Comparison of ENCODE assay signal across 32 mouse cellular contexts in genomic region chr4:45305536-45305935, GRCm38 (mm10).
"Had no signal": no experiment of that assay in that cellular context is flagged by ENCODE, and none has a peak within 500 bp of the region (broad histone marks: within the 10 kb centered on the region; RNA-seq: fewer than 3 reads in every experiment).

No protein-coding gene starts in this region.

- H3K4me2 ChIP-seq: limb, embryonic 12.5 days; limb, embryonic 13.5 days; limb, embryonic 15.5 days; liver, embryonic 11.5 days; liver, embryonic 12.5 days; liver, embryonic 13.5 days; liver, embryonic 15.5 days; lung, embryonic 14.5 days; lung, embryonic 15.5 days; midbrain, embryonic 11.5 days; midbrain, embryonic 12.5 days; midbrain, embryonic 13.5 days; midbrain, embryonic 15.5 days; neural tube, embryonic 12.5 days had no signal

- DNase-seq: left cerebral cortex, postnatal 4 days; liver; liver, embryonic 13.5 days; liver, postnatal 0 days; lung, adult 18-20 months; lung, adult 2 months; lung, embryonic 14.5 days; lung, postnatal 10 days; lung, postnatal 14 days; lung, postnatal 36 days; lung, postnatal 4 days; midbrain, embryonic 14.5 days had no signal

- H3K4me1 ChIP-seq: limb, embryonic 10.5 days; limb, embryonic 12.5 days; limb, embryonic 13.5 days; limb, embryonic 15.5 days; liver, embryonic 12.5 days; liver, embryonic 13.5 days; liver, embryonic 15.5 days; lung, embryonic 15.5 days; midbrain, embryonic 10.5 days; midbrain, embryonic 12.5 days; midbrain, embryonic 13.5 days; midbrain, embryonic 15.5 days; neural tube, embryonic 12.5 days had no signal

- H3K4me3 ChIP-seq: limb, embryonic 10.5 days; limb, embryonic 12.5 days; limb, embryonic 13.5 days; limb, embryonic 15.5 days; liver, embryonic 12.5 days; liver, embryonic 13.5 days; liver, embryonic 15.5 days; lung, embryonic 15.5 days; megakaryocyte, embryonic 14.5 days; midbrain, embryonic 10.5 days; midbrain, embryonic 12.5 days; midbrain, embryonic 13.5 days; midbrain, embryonic 15.5 days; myocyte; neural tube, embryonic 12.5 days had no signal

- H3K9ac ChIP-seq: limb, embryonic 12.5 days; limb, embryonic 13.5 days; limb, embryonic 15.5 days; liver, embryonic 12.5 days; liver, embryonic 13.5 days; liver, embryonic 14.5 days; liver, embryonic 15.5 days; liver, postnatal 0 days; lung, embryonic 14.5 days; lung, embryonic 15.5 days; midbrain, embryonic 12.5 days; midbrain, embryonic 13.5 days; midbrain, embryonic 15.5 days; neural tube, embryonic 12.5 days had no signal

- H3K9me3 ChIP-seq: limb, embryonic 10.5 days; limb, embryonic 12.5 days; limb, embryonic 13.5 days; limb, embryonic 15.5 days; liver, embryonic 12.5 days; liver, embryonic 13.5 days; liver, embryonic 15.5 days; lung, embryonic 15.5 days; midbrain, embryonic 10.5 days; midbrain, embryonic 13.5 days; midbrain, embryonic 15.5 days; neural tube, embryonic 12.5 days had no signal

- H3K27ac ChIP-seq: limb, embryonic 10.5 days; limb, embryonic 12.5 days; limb, embryonic 13.5 days; limb, embryonic 15.5 days; liver, embryonic 12.5 days; liver, embryonic 13.5 days; liver, embryonic 14.5 days; liver, embryonic 15.5 days; lung, embryonic 15.5 days; macrophage; midbrain, embryonic 10.5 days; midbrain, embryonic 12.5 days; midbrain, embryonic 13.5 days; midbrain, embryonic 15.5 days; neural tube, embryonic 12.5 days had no signal

- ATAC-seq: liver, embryonic 12.5 days; liver, postnatal 0 days; lung, postnatal 0 days; midbrain, embryonic 13.5 days; midbrain, embryonic 15.5 days; midbrain, embryonic 16.5 days had no signal

- H3K27me3 ChIP-seq: limb, embryonic 12.5 days; limb, embryonic 13.5 days; limb, embryonic 15.5 days; liver, embryonic 12.5 days; liver, embryonic 13.5 days; liver, embryonic 15.5 days; lung, embryonic 15.5 days; megakaryocyte, embryonic 14.5 days; midbrain, embryonic 12.5 days; midbrain, embryonic 13.5 days; midbrain, embryonic 15.5 days; neural tube, embryonic 12.5 days had no signal
